Mouse (Mus musculus) right cerebral cortex, postnatal 4 days (tissue): ENCODE measurements around the gene Rnasek.

Source experiments
- DNase-seq: peaks from one replicate; pipeline ENCODE4 v3.0.0-alpha.2; 2022

The Rnasek gene

GRCm38 (mm10) chr11:70235254-70235900 lies 4.3 kb downstream of the Rnasek start:
- DNase-seq, result no peak

- DNase-seq, result no peak
Observed at GRCm38 (mm10) chr11:70234497-70234896, 5.1 kb downstream of the Rnasek start.

- no peak for DNase-seq
Observed at GRCm38 (mm10) chr11:70234037-70234436, 5.6 kb downstream of the Rnasek start.

GRCm38 (mm10) chr11:70233016-70233415 lies 6.6 kb downstream of the Rnasek start:
- DNase-seq, result no peak

- peak; percentile 70 for DNase-seq
Observed at GRCm38 (mm10) chr11:70232546-70232945, 7.1 kb downstream of the Rnasek start.

GRCm38 (mm10) chr11:70230239-70230727 lies 9.4 kb downstream of the Rnasek start:
- DNase-seq, result peak; percentile 85

GRCm38 (mm10) chr11:70229260-70230010 lies 10.2 kb downstream of the Rnasek start, which contains the start of gene Bcl6b:
Gene Bcl6b (minus strand): TSS chr11:70229798.
- DNase-seq, result no peak

GRCm38 (mm10) chr11:70228828-70229227 lies 10.8 kb downstream of the Rnasek start:
- DNase-seq, result peak; percentile 80

- DNase-seq, result no peak
Observed at GRCm38 (mm10) chr11:70227661-70228245, 11.9 kb downstream of the Rnasek start.

- DNase-seq, result no peak
Observed at GRCm38 (mm10) chr11:70227126-70227525, 12.5 kb downstream of the Rnasek start.

GRCm38 (mm10) chr11:70226602-70226890 lies 13.1 kb downstream of the Rnasek start:
- no peak for DNase-seq

GRCm38 (mm10) chr11:70225798-70226601 lies 13.6 kb downstream of the Rnasek start:
- no peak for DNase-seq

- no peak for DNase-seq
Observed at GRCm38 (mm10) chr11:70223724-70224123, 15.9 kb downstream of the Rnasek start.

- no peak for DNase-seq
Observed at GRCm38 (mm10) chr11:70221603-70222500, 17.8 kb downstream of the Rnasek start.

- DNase-seq, result peak; percentile 96
Observed at GRCm38 (mm10) chr11:70220731-70221602, 18.7 kb downstream of the Rnasek start, which contains the start of gene Slc16a13. Gene Slc16a13 (minus strand): TSS chr11:70221064.

GRCm38 (mm10) chr11:70220323-70220722 lies 19.3 kb downstream of the Rnasek start:
- DNase-seq, result no peak

- no peak for DNase-seq
Observed at GRCm38 (mm10) chr11:70219873-70220272, 19.8 kb downstream of the Rnasek start.

- DNase-seq, result no peak
Observed at GRCm38 (mm10) chr11:70218741-70219470, 20.7 kb downstream of the Rnasek start.

- DNase-seq, result no peak
Observed at GRCm38 (mm10) chr11:70218039-70218438, 21.6 kb downstream of the Rnasek start.

GRCm38 (mm10) chr11:70216103-70216502 lies 23.5 kb downstream of the Rnasek start:
- DNase-seq, result no peak
